Mouse (Mus musculus) liver, embryonic 14.5 days (tissue): ENCODE measurements around the gene Tex22. TPM values are rescaled to one million over a fixed set of nuclear protein-coding genes. Genes with fewer than 3 reads are reported as not detected.

Source experiments
- ATAC-seq: fragments of 200-750 bp; cut with Nextera tagmentation; 2 replicates; pipeline ENCODE4 v1.8.0; 2017; ENCODE audit warnings: moderate number of reproducible peaks, mild to moderate bottlenecking, moderate library complexity; ENCODE audit not compliant: insufficient read depth
- DNase-seq, 3 experiments: peaks; one replicate each; pipeline ENCODE4 v3.0.0-alpha.2; 2012 to 2013; ENCODE audit warnings: low read depth in 3 of 3, low spot score in 3 of 3
- H3K27ac ChIP-seq: fragments of 300-500 bp; sonication (generic); 2 replicates; pipeline ENCODE4 v1.5.1; 2014; ENCODE audit warnings: moderate library complexity, mild to moderate bottlenecking, control low read depth, inconsistent platforms
- H3K27me3 ChIP-seq: fragments of 300-500 bp; sonication (generic); 2 replicates; pipeline ENCODE4 v1.6.1; 2014; ENCODE audit warnings: mild to moderate bottlenecking, low read length, moderate library complexity; ENCODE audit not compliant: control insufficient read depth, insufficient read depth
- H3K36me3 ChIP-seq: fragments of 300-500 bp; sonication (generic); replicated peaks from 2 replicates; pipeline ENCODE4 v1.6.1; 2014; ENCODE audit warnings: low read depth; ENCODE audit not compliant: control insufficient read depth, insufficient read depth
- H3K4me1 ChIP-seq, 2 experiments: fragments of 200-500 bp in 1 of 2; fragments of 300-500 bp in 1 of 2; sonication (generic) in 1 of 2; replicated peaks; 2 replicates each; pipeline ENCODE4 v1.6.1; 2012 to 2014; ENCODE audit warnings: antibody characterized with exemption in 1 of 2, inconsistent platforms in 1 of 2, low read length in 1 of 2; ENCODE audit not compliant: control insufficient read depth in 2 of 2, insufficient read depth in 2 of 2
- H3K4me2 ChIP-seq: fragments of 300-500 bp; sonication (generic); 2 replicates; pipeline ENCODE4 v1.6.1; 2014; ENCODE audit warnings: low read depth, mild to moderate bottlenecking, control low read depth, moderate library complexity
- H3K4me3 ChIP-seq, 2 experiments: fragments of 200-500 bp in 1 of 2; fragments of 300-500 bp in 1 of 2; sonication (generic) in 1 of 2; 2 replicates each; pipeline ENCODE4 v1.5.1; 2012 to 2014; ENCODE audit warnings: low read depth in 2 of 2, low read length in 2 of 2, mild to moderate bottlenecking in 2 of 2, control low read depth in 1 of 2, inconsistent platforms in 1 of 2, moderate library complexity in 1 of 2; ENCODE audit not compliant: insufficient read depth in 1 of 2
- H3K9ac ChIP-seq: fragments of 300-500 bp; sonication (generic); replicated peaks from 2 replicates; pipeline ENCODE4 v1.6.1; 2014; ENCODE audit warnings: mild to moderate bottlenecking, control low read depth, moderate library complexity
- H3K9me3 ChIP-seq: fragments of 300-500 bp; sonication (generic); 2 replicates; pipeline ENCODE4 v1.6.1; 2016; ENCODE audit warnings: low read length, mixed read lengths; ENCODE audit not compliant: control insufficient read depth
- CTCF ChIP-seq: IDR thresholded peaks from 2 replicates; pipeline ENCODE4 v1.5.1; 2016; ENCODE audit warnings: antibody characterized with exemption, low read depth, control low read depth
- EP300 ChIP-seq: IDR thresholded peaks from 2 replicates; pipeline ENCODE4 v1.6.1; 2016; ENCODE audit warnings: antibody characterized with exemption, low read depth
- WGBS: fragments of 180-500 bp; shearing (Covaris S2); extraction: QIAGEN DNeasy Blood & Tissue Kit; methylation state at CpG from one replicate; pipeline ENCODE4 v1.1.7; 2014; ENCODE audit not compliant: insufficient replicate concordance; 5-methylcytosine and 5-hydroxymethylcytosine counted together
- polyA plus RNA-seq, 2 experiments: library from polyadenylated mRNA; depleted of rRNA in 1 of 2; stranded (reverse) in 1 of 2; unstranded in 1 of 2; fragments of >200 nt; fragmentation: Nextera tagmentation in 1 of 2; extraction: Ambion mirVana in 1 of 2; gene quantifications; 2 replicates each; pipeline versions ENCODE4 v1.2.1 to v1.2.3; 2012 to 2014

Gene Tex22
- polyA plus RNA-seq, 2 experiments = 0.02 TPM; not detected in 1

- H3K36me3 ChIP-seq = peaks cover 28% of the 10 kb centered on the region
- no peaks in the 10 kb centered on the region for H3K9me3 ChIP-seq
- ATAC-seq = no peak
Measured at GRCm38 (mm10) chr12:113114856-113115538, 40.7 kb downstream of the Tex22 start.

GRCm38 (mm10) chr12:113119516-113120410 lies 45.5 kb downstream of the Tex22 start:
- peaks cover 52% of the 10 kb centered on the region for H3K36me3 ChIP-seq
- 82% methylated on average over 20 of the region's 20 CpGs for WGBS
- H3K27ac ChIP-seq = no peak overlapping the region
- no peaks in the 10 kb centered on the region for H3K9me3 ChIP-seq
- no peaks in the 10 kb centered on the region for H3K27me3 ChIP-seq
- H3K4me2 ChIP-seq = no peak overlapping the region
- no peaks in the 10 kb centered on the region for H3K4me1 ChIP-seq
- H3K9ac ChIP-seq = no peak overlapping the region
- ATAC-seq (peak; percentile 50), DNase-seq (peak; percentile 52 to 61 (median 53))
- no peak overlapping the region for H3K4me3 ChIP-seq
- peak; percentile 97 for TF ChIP-seq CTCF
- no peak for TF ChIP-seq EP300

More at GRCm38 (mm10) chr12:113114856-113115538, 40.7 kb downstream of the Tex22 start:
- no peak overlapping the region for H3K4me2 ChIP-seq
- WGBS = 77% methylated on average over 16 of the region's 16 CpGs
- H3K27me3 ChIP-seq = no peaks in the 10 kb centered on the region
- H3K4me3 ChIP-seq = no peak overlapping the region
- no peak overlapping the region for H3K9ac ChIP-seq
- H3K4me1 ChIP-seq = no peaks in the 10 kb centered on the region
- TF ChIP-seq EP300 (no peak), CTCF (no peak)
- DNase-seq = no peak
- H3K27ac ChIP-seq = no peak overlapping the region

- 67% methylated on average over 6 of the region's 6 CpGs for WGBS
- H3K36me3 ChIP-seq = peaks cover 69% of the 10 kb centered on the region
Measured at GRCm38 (mm10) chr12:113124726-113125125, 50.4 kb downstream of the Tex22 start.

GRCm38 (mm10) chr12:113130732-113131131 lies 56.4 kb downstream of the Tex22 start:
- DNase-seq (no peak), ATAC-seq (no peak)
- H3K4me2 ChIP-seq = no peak overlapping the region
- peaks cover 58% of the 10 kb centered on the region for H3K36me3 ChIP-seq
- H3K9me3 ChIP-seq = no peaks in the 10 kb centered on the region
- no peak overlapping the region for H3K4me3 ChIP-seq
- H3K27me3 ChIP-seq = no peaks in the 10 kb centered on the region
- TF ChIP-seq EP300 = no peak
- no peak for TF ChIP-seq CTCF
- H3K4me1 ChIP-seq = no peaks in the 10 kb centered on the region
- H3K9ac ChIP-seq = no peak overlapping the region
- WGBS = 70% methylated on average over 8 of the region's 8 CpGs
- H3K27ac ChIP-seq = no peak overlapping the region

More at GRCm38 (mm10) chr12:113124726-113125125, 50.4 kb downstream of the Tex22 start:
- Histone ChIP-seq H3K4me3 (no peak overlapping the region), H3K9ac (no peak overlapping the region), H3K27me3 (no peaks in the 10 kb centered on the region), H3K4me2 (no peak overlapping the region), H3K9me3 (no peaks in the 10 kb centered on the region), H3K4me1 (no peaks in the 10 kb centered on the region), H3K27ac (no peak overlapping the region)
- TF ChIP-seq CTCF = no peak
- TF ChIP-seq EP300 = no peak
- DNase-seq (no peak), ATAC-seq (0 out of 2 replicates have a peak, but pooled peaks have one; percentile 16)

- ATAC-seq = no peak
- peaks cover 60% of the 10 kb centered on the region for H3K36me3 ChIP-seq
- no peak overlapping the region for H3K4me2 ChIP-seq
- H3K9ac ChIP-seq = no peak overlapping the region
- no peak overlapping the region for H3K4me3 ChIP-seq
- H3K9me3 ChIP-seq = no peaks in the 10 kb centered on the region
- H3K27me3 ChIP-seq = no peaks in the 10 kb centered on the region
- no peak for DNase-seq
- WGBS = 94% methylated on average over 14 of the region's 14 CpGs
- H3K4me1 ChIP-seq = no peaks in the 10 kb centered on the region
- H3K27ac ChIP-seq = no peak overlapping the region
- TF ChIP-seq CTCF (no peak), EP300 (no peak)
Measured at GRCm38 (mm10) chr12:113131601-113132000, 57.3 kb downstream of the Tex22 start.
